Mouse (Mus musculus) testis, postnatal 10 days (tissue): ENCODE measurements at regions not wholly inside any gene's neighbourhood (a gene's known extent, or its start where the extent isn't known, plus 50 kb on each side); places are given as distances from the start of the nearest gene placed in this dataset.

Source experiments
- DNase-seq: peaks from one replicate; pipeline ENCODE4 v3.0.0; 2021; ENCODE audit warnings: low spot score

DNA sequence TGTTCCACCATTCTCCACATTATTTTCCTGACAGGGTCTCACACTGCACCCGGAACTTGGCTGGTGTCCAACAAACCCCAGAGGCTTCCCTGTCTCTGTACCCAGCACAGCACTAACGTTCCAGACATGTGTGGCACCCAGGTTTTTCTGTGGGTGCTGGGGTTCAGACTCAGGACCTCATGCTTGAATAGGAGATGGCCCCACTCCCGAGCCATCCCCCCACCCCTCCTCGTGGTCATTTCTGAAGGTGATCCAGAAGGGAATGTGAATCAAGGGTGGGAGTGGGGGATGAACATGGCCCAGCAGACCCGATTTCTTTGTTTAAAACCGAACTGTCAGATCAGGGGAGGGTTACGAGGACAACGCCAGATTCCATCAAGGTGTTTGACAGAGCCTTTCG lies 245.6 kb downstream of the Tbc1d1 start:
- DNase-seq, result no peak

DNA sequence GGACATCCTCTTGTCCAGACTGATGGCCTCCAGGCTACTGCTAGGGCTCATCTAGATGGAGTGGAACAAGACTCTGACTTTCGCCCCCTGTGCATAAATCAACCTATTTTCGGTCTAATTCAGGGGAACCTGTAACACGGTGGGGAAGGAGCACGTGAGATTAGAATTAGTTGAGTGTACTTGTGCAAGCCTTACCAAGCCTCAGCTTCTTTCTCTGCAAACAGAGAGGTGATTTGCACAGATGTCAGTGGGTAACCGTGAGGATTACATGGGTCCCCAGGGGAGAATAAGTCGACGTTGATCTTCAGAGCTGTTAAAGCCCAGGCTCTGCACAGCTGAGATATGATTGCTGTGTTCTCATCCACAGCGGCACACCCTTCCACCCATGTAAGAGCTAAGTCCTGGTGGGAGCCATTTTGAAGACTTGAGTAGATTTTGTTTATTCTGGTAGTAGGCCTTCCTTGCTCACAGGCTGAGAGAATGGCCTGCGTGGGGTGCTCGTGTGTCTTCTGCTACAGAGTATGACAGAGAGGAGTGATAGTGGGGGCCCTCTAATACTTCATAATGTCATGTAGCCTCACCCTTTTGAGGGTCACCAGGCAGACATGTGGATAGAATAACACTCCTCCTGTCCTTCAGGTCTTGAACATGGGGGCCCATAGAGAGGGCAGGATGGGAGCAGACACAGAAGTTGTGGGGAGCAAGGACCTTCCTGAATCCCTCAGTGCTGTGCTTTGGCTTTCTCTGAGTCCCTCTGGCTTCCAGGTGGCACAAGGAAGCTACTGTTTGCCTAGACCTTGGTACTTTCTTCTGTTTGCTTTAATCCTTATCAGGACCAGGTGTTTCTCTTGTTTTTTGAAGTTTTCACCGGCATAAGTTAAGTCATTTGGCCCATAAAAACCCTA lies 247.2 kb downstream of the Tbc1d1 start:
- no peak for DNase-seq

DNA sequence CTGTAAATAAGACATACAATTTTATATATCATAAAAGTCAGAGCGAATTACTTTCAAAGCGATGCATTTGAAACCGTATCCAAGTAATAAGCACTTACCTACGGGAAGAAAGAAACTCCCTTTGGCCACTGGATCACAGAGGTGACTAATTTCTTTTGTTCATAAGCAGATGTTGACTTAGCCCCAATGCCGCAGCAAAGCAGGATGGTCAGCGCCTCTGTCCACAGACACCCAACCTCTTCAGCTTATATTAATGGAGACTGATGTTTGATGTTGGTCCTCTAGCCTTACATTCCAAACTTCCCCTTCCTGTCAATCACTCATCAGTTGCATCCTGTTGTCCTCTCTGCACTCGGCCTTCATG lies 247.9 kb downstream of the Tbc1d1 start:
- no peak for DNase-seq

- DNase-seq, result no peak
These were observed 248.4 kb downstream of the Tbc1d1 start for GRCm38 (mm10) chr5:64404512-64404911.

GRCm38 (mm10) chr5:64408938-64409337 lies 252.8 kb downstream of the Tbc1d1 start:
- no peak for DNase-seq

DNA sequence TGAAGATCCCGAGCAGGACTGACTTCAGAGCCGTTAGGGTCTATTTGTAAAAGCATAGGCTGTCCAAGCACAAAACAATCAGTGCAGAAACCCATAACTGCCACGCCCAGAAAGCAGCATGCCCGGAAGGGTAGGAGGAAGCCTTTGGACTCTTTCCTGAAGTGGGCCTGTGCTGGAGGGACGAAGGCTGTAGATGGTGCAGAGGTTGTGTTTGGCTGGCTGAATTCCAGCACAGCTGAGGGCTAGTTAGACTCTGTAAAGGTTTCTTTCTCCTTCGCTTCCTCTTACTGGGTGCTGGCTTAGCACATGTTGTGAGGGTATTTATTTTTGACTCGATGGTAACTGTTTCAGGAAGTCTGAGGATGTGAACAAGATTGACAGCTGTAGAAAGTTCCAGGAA lies 254.5 kb downstream of the Tbc1d1 start:
- no peak for DNase-seq

DNA sequence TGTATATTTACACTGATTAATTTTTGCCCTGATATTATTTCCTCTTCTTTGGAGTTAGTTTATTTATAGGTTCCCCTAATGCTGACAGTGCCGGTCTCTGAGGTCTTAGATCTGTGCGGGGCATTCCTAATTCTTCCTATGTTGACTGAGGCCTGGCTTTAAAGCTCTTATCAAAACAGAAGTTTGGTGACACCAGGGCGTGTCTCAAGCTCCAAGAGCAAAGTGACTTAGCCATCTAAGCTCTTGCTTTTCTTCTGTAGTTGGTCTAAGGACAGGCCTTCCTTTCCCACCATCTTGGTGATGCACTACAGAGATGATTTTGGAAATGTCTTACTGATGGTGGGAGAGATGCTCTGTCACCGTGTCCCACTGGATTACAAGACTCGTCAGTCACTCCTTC lies 258.4 kb downstream of the Tbc1d1 start:
- no peak for DNase-seq

GRCm38 (mm10) chr5:64419395-64419794 lies 263.3 kb downstream of the Tbc1d1 start:
- no peak for DNase-seq

DNA sequence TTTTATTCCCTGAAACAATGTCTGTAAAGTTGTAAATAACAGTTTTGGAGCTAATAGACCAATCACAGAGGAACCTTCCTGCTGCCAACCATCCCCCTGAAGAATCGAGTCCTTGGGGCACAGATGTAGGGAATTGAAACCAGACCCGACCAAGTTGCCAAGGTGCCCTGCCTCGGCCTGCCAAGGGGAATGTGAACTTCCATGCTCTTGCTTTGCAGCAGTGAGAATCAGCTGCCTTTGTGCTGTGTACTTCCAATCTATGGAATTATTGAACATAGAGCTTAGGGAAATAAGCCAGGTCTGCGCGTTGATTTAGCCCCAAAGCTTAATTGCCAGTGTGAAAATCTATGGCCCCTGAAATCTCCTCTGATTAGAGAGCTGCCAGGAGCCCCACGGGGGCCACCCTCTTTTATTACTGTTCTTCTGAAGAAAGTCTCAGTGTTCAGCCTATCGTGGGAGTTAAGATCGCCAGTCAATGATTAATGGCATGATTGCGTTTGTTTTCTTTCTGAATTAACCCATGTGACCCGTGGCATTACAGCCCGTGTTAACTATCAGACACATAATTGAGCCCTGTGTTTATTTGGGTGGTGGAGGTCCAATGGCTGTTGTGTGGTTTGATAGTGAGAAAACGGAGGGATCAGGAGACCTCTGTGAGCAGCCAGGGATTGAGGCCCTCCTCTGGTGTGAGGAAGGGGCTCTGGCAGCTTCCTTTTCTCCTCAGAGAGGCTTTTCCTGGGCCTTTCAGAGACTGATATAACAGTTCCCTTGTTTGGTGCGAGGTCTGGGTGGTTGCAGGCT lies 266.9 kb downstream of the Tbc1d1 start:
- DNase-seq, result no peak

GRCm38 (mm10) chr5:64428822-64429221 lies 272.7 kb downstream of the Tbc1d1 start:
- DNase-seq, result no peak

DNA sequence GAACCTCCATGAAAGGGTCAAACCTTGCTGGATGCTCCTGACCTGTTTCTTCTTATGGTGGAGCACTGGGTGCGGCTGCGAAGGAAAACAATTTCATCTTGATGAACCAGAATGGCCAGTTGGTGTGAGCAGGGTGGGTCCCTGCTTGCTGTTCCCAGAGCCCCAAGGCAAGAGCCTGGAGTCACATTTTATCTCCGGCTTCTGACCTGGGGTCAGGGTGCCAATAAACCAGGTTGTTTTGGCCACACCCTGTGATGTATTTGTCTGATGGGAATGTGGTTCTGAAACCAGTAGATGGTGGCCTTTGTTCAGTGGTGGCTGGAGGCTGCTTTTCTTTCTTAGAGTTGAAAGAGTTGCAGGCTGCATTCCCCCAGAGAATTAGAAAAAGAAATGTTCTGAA lies 274.4 kb downstream of the Tbc1d1 start:
- no peak for DNase-seq

DNA sequence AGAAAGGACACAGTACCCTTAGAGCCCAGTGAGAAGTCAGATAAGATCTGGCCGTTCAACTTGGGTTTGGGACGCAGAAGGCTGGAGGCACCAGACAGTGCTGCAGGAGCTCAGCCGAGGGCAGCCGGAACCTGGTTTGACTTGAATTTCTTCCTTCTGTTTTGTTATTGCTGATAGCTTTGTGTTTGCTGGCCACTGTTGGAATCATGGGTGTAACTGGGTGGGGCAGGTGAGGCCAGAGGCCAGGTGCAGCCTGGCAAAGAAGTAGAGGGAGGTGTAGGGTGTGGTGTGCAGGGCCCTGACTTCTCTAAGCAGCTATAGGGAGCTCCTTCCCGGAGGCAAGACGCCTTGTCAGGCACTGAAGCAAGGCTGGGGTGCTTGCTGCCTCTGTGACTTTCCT lies 275.5 kb downstream of the Tbc1d1 start:
- DNase-seq, result no peak

DNA sequence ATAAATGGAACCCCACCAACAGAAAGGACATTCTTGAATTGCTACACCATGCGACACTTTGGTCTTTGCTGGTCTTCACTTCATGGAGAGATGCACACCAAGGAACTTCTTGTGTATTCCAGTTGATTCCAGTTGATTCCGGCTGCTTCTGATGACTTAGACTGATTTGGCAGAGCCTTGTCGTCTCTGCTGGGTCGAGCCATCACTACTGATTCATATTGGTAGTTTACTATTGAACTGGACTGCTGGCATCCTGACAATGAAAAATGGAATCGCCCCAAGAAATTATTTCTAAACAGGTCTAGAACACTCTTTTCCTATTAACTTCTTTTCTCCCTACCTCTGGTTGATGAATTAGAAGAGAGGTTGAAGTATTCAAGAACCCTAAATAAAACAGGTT lies 277.7 kb downstream of the Tbc1d1 start:
- no peak for DNase-seq

DNA sequence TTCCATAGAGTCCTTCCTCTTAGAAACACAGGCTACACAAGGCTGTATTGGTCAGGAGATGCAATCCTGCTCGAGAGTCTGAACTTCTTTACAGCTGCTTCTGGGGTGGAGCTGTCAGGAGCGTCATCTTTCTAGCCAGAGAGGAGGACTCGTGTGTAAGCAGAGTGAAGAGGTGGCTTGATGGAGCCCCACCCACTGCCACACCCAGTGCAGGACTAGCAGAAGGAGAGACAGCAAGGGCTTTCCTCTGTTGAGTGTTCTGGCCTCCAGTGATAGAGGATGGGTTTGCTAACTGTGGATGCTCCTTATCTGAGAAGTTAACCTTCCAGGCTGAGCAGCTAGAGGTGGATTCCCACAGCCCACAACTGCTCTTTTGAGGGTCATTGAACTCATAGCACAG lies 279.4 kb downstream of the Tbc1d1 start:
- no peak for DNase-seq

DNA sequence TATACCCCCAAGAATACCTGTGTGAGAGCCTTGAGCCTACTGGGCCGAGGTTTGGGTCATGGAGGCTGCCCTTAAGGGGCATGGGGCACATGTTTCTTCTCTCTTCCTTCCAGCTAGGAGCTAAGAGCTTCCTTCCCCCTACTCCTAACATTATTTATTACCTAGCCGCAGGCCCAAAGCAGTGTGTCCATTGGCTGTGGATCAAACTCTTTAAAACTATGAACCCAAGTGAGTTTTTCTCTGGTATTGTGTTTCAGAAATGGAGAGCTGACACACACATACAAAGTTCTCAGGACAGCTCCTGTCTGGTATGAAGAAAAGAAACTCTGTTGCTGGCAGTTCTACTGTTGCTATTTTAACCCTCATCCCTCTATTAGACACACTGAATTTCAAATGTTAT lies 279.9 kb downstream of the Tbc1d1 start:
- DNase-seq, result no peak

DNA sequence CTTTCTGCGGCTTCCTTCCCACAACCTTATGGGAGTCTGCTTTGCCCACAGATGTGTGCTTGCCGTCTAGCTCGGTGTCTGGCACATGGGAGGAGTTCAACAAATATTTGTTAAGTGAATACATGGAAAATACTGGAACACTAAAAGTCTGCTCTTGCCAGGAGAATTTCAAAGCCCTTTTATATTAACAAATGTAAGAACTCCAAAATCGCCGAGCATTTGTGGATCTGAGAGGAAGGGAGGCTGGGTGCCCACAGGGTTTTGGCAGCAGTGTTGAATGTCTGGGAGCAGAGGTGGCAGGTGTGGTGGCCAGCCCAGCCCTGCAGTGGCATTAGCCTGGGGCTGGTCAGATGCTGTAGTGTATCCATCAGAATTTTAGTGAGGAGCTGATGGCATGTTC lies 281.6 kb downstream of the Tbc1d1 start:
- no peak for DNase-seq

DNA sequence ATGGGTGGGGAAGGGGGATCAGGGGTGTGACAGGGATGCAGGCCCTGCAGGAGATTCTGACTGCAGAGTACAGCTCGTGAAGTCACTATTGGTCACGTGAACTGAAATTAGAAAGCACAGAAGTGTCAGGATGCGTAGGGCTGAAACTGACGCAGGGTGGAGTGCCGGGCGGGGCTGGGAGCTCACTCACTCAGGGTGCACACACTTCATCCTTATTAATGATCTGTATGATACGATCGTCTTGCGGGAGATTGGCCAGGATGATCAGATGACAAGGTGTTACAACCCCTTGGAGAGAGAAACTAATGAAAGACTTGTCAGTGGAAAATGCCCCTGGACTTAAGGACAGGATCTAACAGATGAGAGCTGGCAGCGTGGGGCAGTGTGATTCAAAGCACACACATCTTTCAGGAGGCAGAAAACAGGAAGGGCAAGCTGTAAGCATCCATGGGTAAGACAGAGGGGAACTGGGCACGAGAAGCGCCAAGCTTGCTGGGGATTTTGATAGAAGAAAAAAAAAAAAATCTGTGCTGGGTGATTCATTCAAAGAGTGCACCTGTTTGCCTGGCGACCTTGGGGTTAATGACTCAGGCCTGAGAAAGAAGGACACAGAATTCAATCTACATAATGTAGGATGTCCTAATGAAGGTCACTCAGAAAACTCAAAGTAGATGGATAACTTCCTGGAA lies 282.5 kb downstream of the Tbc1d1 start:
- DNase-seq, result no peak

DNA sequence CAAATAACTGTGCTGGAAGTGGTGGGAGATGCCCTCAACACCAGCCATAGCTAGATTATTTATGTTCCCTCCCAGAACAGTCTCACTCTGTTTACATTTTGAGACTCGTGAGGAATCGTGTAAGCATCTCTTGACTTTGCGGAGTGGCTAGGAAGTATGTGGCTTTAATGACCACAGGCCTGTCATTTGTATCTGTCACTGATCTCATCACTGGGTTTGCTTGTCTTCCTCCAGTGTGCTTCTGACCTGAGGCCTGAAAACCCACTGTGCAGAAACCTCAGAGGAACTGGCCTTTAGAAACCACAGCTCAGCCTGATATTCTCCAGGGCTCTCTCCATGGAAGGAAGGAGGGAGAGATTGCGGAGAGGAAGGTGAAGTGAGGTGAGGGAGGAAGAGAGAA lies 291.7 kb downstream of the Tbc1d1 start:
- DNase-seq, result no peak

DNA sequence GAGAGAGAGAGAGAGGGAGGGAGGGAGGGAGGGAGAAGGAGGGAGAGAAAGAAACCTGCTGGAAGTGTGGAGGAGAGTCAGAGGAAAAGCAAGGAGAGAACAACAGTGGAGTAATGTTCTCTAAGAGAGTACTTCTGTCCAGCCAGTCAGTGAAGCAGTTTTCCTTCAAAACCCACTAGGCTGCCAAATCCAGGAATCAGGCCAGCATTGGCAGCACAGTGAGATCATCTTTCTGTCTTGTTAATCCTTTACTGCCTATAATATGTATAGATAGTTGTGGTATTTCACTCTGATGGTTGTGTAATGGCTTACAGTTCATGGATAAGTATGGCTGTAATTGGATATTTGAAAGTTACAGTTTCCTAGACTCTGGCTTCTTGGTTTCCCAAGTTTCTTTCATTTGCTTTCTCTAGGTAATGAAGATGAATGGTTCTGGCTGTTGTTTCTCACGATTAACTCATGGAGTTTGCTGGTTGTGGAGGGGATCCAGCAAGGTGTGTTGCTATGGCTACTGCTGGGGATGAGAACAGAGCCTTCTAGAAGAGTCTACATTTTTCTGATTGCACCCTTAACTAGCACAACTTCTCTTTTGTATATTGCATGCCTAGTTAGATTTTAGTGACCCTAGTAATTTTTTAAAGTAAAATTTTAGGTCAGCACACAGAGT lies 296.7 kb downstream of the Tbc1d1 start:
- DNase-seq, result no peak

- DNase-seq, result no peak
These were observed 303.7 kb downstream of the Tbc1d1 start for GRCm38 (mm10) chr5:64459807-64460206.

DNA sequence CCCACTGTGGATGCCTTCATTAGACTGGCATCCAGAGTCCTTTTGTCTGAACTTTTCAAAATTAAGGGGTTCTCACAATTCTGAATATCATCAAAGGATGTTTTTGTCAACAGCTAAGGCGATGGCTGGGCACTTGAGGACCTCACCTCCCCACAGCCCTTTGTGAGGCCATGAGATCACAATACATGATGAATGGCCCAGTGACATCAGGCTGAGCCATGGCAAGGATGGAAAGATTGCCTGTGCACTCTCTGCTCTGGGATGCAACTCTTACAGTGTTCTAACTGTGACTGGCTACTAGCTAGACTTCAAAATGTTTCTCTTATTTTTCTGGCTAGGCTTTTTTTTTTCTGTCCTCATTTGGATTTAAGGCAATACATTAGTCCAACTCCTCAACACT lies 304.8 kb downstream of the Tbc1d1 start:
- no peak for DNase-seq

- no peak for DNase-seq
These were observed 305.5 kb downstream of the Tbc1d1 start for GRCm38 (mm10) chr5:64461592-64461991.
